Mouse (Mus musculus) forebrain, embryonic 14.5 days (tissue): Measurements from ENCODE around the gene Zmym5. TPM values are rescaled to one million over a fixed set of nuclear protein-coding genes. Genes with fewer than 3 reads are reported as not detected.
A peak's percentile ranks its signal among the peaks of the same experiment; 100 is the strongest.
"Not testable (repeated sequence)": the region's sequence is repeated elsewhere in the genome, so short reads cannot be mapped to it uniquely, and the experiment has no call there.

Experiments
- ATAC-seq: fragments of 200-750 bp; cut with Nextera tagmentation; 2 replicates; pipeline ENCODE4 v1.8.0; 2017; ENCODE audit warnings: mild to moderate bottlenecking, moderate library complexity
- DNase-seq: peaks from one replicate; pipeline ENCODE4 v3.0.0-alpha.2; 2015; ENCODE audit warnings: low spot score
- H3K27ac ChIP-seq: fragments of 300-500 bp; sonication (generic); 2 replicates; pipeline ENCODE4 v1.5.1; 2014; ENCODE audit warnings: low read depth, mild to moderate bottlenecking, control low read depth, low read length, moderate library complexity
- H3K27me3 ChIP-seq: fragments of 300-500 bp; sonication (generic); replicated peaks from 2 replicates; pipeline ENCODE4 v1.6.1; 2014; ENCODE audit warnings: low read length, control low read depth, mixed read lengths; ENCODE audit not compliant: control insufficient read depth, insufficient read depth
- H3K36me3 ChIP-seq: fragments of 300-500 bp; sonication (generic); 2 replicates; pipeline ENCODE4 v1.6.1; 2014; ENCODE audit warnings: low read length, control low read depth; ENCODE audit not compliant: control insufficient read depth, insufficient read depth
- H3K4me1 ChIP-seq: fragments of 300-500 bp; sonication (generic); 2 replicates; pipeline ENCODE4 v1.6.1; 2014; ENCODE audit warnings: antibody characterized with exemption, low read length, control low read depth; ENCODE audit not compliant: control insufficient read depth, insufficient read depth
- H3K4me2 ChIP-seq: fragments of 300-500 bp; sonication (generic); 2 replicates; pipeline ENCODE4 v1.6.1; 2014; ENCODE audit warnings: mild to moderate bottlenecking, control low read depth, low read length
- H3K4me3 ChIP-seq: fragments of 300-500 bp; sonication (generic); 2 replicates; pipeline ENCODE4 v1.5.1; 2014; ENCODE audit warnings: low read depth, low read length, control low read depth
- H3K9ac ChIP-seq: fragments of 300-500 bp; sonication (generic); 2 replicates; pipeline ENCODE4 v1.6.1; 2014; ENCODE audit warnings: mild to moderate bottlenecking, low read length, control low read depth, moderate library complexity
- H3K9me3 ChIP-seq: fragments of 300-500 bp; sonication (generic); replicated peaks from 2 replicates; pipeline ENCODE4 v1.6.1; 2016; ENCODE audit warnings: low read length, control low read depth, mixed read lengths; ENCODE audit not compliant: control insufficient read depth
- WGBS: fragments of 180-500 bp; shearing (Covaris S2); extraction: QIAGEN DNeasy Blood & Tissue Kit; methylation state at CpG from one replicate; pipeline ENCODE4 v1.1.7; 2014; 5-methylcytosine and 5-hydroxymethylcytosine counted together
- polyA plus RNA-seq: library from polyadenylated mRNA; unstranded; fragments of >200 nt; fragmentation: Nextera tagmentation; extraction: Ambion mirVana; gene quantifications from 2 replicates; pipeline ENCODE4 v1.2.1, GENCODE M21; 2014

The Zmym5 gene
- polyA plus RNA-seq, result 24.1 and 25.7 TPM in 2 replicates

DNA sequence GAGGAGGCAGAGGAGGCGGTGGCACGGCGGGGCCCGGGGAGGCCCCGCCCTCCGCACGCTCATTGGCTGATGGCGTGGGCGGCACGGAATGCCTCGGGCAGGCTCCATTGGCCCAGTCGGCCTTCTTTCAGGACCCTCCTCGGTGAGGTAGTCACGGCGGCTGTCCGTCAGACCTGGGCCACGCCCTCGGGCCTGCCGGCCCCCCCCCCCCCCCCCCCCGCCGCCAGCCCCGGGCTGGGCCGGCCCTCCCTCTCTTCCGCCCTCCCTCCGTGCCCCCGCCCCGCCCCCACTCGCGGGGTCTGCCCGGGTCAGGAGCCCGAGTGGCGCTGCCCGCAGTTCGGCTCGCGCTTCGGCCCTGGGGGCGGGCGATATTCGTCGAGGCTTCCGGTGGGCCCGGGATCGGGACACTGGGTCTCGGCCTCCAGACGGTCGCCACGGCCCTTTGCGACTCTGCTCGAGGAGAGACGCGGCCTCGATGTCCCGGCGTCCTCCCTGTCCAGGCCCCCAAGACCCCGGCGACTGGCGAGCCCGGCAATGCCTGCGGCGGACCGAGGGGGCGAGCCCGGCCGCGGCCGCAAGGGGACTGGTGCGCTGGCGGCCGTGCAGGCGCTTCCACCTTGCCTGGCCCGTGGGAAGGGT is at the start of gene Zmym5:
Zmym5 (minus strand) TSS at position 16 of the 639 bp plus-strand sequence.
- H3K36me3 ChIP-seq, H3K27me3 ChIP-seq, H3K4me1 ChIP-seq, H3K9me3 ChIP-seq: not testable (repeated sequence)
- Histone ChIP-seq H3K4me2 (peak within 1 kb of the TSS; percentile 58), H3K27ac (peak within 1 kb of the TSS; percentile 93), H3K4me3 (peak within 1 kb of the TSS; percentile 64), H3K9ac (peak within 1 kb of the TSS; percentile 78)
- ATAC-seq (peak; percentile 98), DNase-seq (peak; percentile 73)
- WGBS, result under 1% methylated on average over 31 of the region's 72 CpGs

DNA sequence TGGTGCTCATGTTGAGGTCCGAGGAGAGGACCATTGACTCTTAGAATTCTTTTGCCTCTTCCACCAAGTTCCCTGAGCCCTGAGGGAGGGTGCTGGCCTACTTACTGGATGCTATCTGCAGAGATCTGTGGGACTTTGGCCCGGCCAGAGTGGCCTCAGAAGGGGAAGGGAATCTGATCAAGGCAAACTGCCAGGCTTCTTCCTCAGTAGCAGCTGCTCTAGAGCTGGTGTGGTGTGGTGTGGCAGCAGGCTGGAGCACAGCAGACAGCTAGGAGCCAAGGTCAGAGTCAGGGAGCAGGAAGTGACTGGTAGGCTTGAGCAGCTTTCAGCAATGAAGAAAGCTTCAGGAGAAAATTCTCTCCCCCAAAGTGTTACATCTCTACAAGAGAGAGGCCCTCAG is 38.2 kb upstream of the Zmym5 start:
- no peak overlapping the region for H3K4me2 ChIP-seq
- no peaks in the 10 kb centered on the region for H3K27me3 ChIP-seq
- ATAC-seq (no peak), DNase-seq (no peak)
- no peak overlapping the region for H3K27ac ChIP-seq
- no peaks in the 10 kb centered on the region for H3K36me3 ChIP-seq
- H3K4me1 ChIP-seq, result no peaks in the 10 kb centered on the region
- H3K9ac ChIP-seq, result no peak overlapping the region
- peaks cover 13% of the 10 kb centered on the region for H3K9me3 ChIP-seq
- WGBS, result 60% methylated on average over 2 of the region's 2 CpGs
- H3K4me3 ChIP-seq, result no peak overlapping the region

DNA sequence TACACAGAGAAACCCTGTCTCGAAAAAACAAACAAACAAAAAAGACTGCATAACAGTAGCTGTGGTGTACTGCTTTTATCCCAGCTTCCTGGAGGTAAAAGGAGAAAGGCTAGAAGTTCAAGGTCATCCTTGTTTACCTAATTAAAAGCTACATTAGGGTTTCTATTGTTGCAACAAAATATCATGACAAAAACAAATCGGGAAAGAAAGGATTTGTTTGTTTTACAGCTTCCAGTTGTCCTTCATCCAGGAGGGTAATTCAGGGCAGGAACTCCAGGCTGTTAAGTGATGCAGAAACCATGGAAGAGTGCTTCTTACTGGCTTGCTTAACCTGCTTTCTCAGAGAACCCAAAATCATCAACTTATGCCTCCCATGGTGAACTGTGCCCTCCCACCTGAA is 36.8 kb upstream of the Zmym5 start:
- Histone ChIP-seq H3K36me3 (no peaks in the 10 kb centered on the region), H3K27me3 (no peaks in the 10 kb centered on the region), H3K27ac (no peak overlapping the region), H3K4me3 (no peak overlapping the region), H3K9me3 (peaks cover 8% of the 10 kb centered on the region; the same call in 1 of the 2 replicates), H3K9ac (no peak overlapping the region), H3K4me2 (no peak overlapping the region), H3K4me1 (no peaks in the 10 kb centered on the region)
- WGBS, result 83% methylated on average over 2 of the region's 2 CpGs
- DNase-seq (no peak), ATAC-seq (no peak)

DNA sequence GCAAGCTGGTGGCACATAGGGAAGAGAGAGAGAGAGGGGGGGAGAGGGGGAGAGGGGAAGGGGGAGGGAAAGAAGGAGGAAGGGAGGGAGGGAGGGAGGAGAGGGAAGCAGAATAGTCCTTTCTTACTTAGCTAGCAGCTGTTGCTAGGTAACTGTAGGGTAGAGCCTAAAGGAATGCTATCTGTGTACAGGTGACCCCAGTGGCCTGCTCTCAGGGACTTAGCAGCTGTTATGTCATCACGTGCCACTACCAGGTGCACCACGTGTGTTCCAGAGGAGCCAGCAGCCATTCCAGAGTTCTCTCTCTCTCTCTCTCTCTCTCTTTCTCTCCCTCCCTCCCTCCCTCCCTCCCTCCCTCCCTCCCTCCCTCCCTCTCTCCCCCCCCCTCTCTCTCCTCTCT is 33.0 kb upstream of the Zmym5 start:
- no peak overlapping the region for H3K27ac ChIP-seq
- ATAC-seq, result peak; percentile 57
- H3K9me3 ChIP-seq, result no peaks in the 10 kb centered on the region
- no peaks in the 10 kb centered on the region for H3K4me1 ChIP-seq
- no peak overlapping the region for H3K4me3 ChIP-seq
- H3K9ac ChIP-seq, result no peak overlapping the region
- peak; percentile 39 for DNase-seq
- H3K4me2 ChIP-seq, result no peak overlapping the region
- no peaks in the 10 kb centered on the region for H3K27me3 ChIP-seq
- no peaks in the 10 kb centered on the region for H3K36me3 ChIP-seq
- 12% methylated on average over 2 of the region's 2 CpGs for WGBS

DNA sequence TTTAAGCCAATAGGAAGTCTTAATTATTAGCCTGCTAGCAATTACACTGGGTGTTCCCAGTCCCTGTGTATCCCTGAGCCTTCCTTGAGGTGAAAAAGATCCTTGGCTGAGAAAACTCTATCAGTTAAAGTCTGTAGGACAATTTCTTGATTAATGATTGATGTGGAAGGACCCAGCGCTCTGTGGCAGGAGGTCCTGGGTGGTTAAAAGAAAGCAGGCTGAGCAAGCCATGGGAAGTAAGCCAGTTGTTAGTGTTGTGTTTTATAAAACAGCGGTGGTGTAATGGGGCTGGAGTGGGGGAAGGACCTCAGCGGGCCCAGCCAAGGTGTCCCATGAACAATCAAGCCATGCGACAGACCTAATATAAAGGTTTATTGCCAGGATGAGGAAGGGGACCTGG is 32.5 kb upstream of the Zmym5 start:
- no peak overlapping the region for H3K4me2 ChIP-seq
- no peak overlapping the region for H3K9ac ChIP-seq
- no peaks in the 10 kb centered on the region for H3K4me1 ChIP-seq
- 69% methylated on average over 4 of the region's 4 CpGs for WGBS
- H3K4me3 ChIP-seq, result no peak overlapping the region
- no peaks in the 10 kb centered on the region for H3K9me3 ChIP-seq
- ATAC-seq (no peak), DNase-seq (no peak)
- no peaks in the 10 kb centered on the region for H3K36me3 ChIP-seq
- no peak overlapping the region for H3K27ac ChIP-seq
- H3K27me3 ChIP-seq, result no peaks in the 10 kb centered on the region

DNA sequence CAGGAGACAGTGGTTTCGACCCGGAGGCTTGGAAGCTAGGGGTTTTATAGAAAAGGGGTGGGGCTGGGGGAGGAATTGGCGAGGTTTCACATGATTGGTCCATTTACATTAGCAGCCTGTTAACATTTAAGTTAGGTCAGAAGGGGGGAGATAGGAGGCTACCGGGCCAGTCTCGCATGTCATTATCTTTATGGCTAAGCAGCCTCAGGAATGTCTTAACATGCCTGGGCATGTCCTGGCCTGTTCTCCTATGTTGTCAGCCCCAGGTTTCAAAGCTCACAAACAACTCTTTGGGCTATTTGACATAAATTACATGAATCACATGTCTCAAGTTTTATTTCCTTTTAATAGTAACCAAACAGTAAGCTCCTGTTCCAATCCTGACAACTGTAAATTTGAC is 23.1 kb upstream of the Zmym5 start:
- H3K9me3 ChIP-seq, H3K27ac ChIP-seq, H3K36me3 ChIP-seq, H3K9ac ChIP-seq, ATAC-seq, H3K4me1 ChIP-seq, DNase-seq, H3K4me3 ChIP-seq, H3K4me2 ChIP-seq, H3K27me3 ChIP-seq: not testable (repeated sequence)
- WGBS, result 77% methylated on average over 5 of the region's 5 CpGs

DNA sequence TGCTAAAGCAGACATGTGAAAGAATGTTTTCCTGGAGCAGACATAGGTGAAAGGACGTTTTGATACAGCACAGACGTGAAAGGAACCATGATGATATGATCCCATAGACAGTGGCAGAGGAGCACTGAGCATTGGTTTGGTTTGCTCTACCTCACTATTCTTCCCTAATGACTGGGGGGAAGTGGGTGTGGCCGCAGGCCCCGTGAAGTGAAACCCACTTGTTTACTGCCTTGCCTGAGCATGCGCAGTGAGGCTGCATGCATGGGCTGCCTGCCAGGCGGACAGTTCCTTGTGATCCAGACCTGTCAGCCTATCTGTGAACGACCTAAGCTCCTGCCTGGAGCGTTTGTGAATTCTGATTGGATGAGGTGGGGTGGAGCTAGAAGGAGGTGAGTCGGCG is 21.7 kb upstream of the Zmym5 start:
- WGBS, result 71% methylated on average over 10 of the region's 10 CpGs

DNA sequence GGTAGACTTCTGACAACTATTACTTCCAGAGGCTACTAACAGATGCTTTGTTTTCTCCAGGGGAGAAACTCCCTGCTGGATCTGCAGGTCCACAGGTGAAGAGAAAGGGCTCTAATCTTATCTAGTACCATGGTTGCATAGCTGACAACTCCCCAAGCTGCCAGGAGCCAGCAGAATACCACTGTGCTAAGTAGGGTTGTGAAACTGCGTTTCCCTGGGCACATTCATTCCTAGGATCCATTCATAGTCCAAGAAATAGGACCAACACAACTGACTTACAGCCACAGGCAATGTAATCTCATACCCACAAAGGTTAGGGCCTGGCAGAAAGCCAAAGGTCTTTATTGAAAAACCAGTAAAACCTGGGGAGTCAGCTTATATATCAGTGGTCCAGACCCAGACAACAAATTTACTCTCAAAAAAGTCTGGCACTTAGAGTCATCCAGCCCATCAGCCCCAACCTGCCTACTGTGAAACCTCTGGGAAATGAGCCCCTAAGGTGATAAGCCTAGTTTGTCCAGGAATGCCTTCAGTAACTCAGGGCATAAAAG is 21.1 kb upstream of the Zmym5 start:
- no peaks in the 10 kb centered on the region for H3K27me3 ChIP-seq
- no peak for DNase-seq
- H3K4me2 ChIP-seq, result no peak overlapping the region
- no peaks in the 10 kb centered on the region for H3K9me3 ChIP-seq
- H3K4me3 ChIP-seq, result no peak overlapping the region
- no peak overlapping the region for H3K27ac ChIP-seq
- ATAC-seq, result no peak
- 52% methylated on average over 1 of the region's 1 CpGs for WGBS
- no peak overlapping the region for H3K9ac ChIP-seq
- no peaks in the 10 kb centered on the region for H3K36me3 ChIP-seq
- H3K4me1 ChIP-seq, result no peaks in the 10 kb centered on the region

More for the DNA sequence above, 21.7 kb upstream of the Zmym5 start:
- not testable (repeated sequence) for H3K4me3 ChIP-seq, H3K9me3 ChIP-seq, H3K9ac ChIP-seq, DNase-seq, H3K27me3 ChIP-seq, H3K4me2 ChIP-seq, H3K36me3 ChIP-seq, ATAC-seq, H3K27ac ChIP-seq, H3K4me1 ChIP-seq

DNA sequence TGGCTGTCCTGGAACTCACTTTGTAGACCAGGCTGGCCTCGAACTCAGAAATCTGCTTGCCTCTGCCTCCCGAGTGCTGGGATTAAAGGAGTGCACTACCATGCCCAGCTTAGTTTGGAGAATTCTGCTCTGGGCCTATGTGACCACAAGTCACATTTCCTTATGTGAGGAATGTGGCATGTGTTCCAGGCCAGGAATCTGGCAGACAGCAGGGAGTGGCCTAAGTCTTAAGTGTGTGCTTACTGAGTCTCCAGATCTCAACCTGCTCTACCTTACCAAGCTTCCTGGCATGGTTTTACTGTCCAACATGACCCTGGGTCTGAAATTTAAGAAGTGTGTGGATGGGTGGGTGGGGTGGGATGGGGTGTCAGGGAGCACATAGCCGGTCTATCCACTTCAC is 20.6 kb upstream of the Zmym5 start:
- no peaks in the 10 kb centered on the region for H3K9me3 ChIP-seq
- H3K4me2 ChIP-seq, result no peak overlapping the region
- ATAC-seq (no peak), DNase-seq (no peak)
- H3K27me3 ChIP-seq, result no peaks in the 10 kb centered on the region
- H3K4me1 ChIP-seq, result no peaks in the 10 kb centered on the region
- H3K9ac ChIP-seq, result no peak overlapping the region
- WGBS, result 92% methylated on average over 3 of the region's 3 CpGs
- no peak overlapping the region for H3K27ac ChIP-seq
- no peaks in the 10 kb centered on the region for H3K36me3 ChIP-seq
- H3K4me3 ChIP-seq, result no peak overlapping the region
